Mouse (Mus musculus) kidney, adult 9 months (tissue): ENCODE data around the gene Vsig10.

Experiments
- DNase-seq: peaks from one replicate; pipeline ENCODE4 v3.0.0; 2022

Gene Vsig10

GRCm38 (mm10) chr5:117390895-117391294, 72.0 kb downstream of the Vsig10 start:
- DNase-seq = no peak

- no peak for DNase-seq
Measured at GRCm38 (mm10) chr5:117395834-117396233, 77.0 kb downstream of the Vsig10 start.

- peak; percentile 38 for DNase-seq
Measured at GRCm38 (mm10) chr5:117396596-117397014, 77.7 kb downstream of the Vsig10 start.

DNA sequence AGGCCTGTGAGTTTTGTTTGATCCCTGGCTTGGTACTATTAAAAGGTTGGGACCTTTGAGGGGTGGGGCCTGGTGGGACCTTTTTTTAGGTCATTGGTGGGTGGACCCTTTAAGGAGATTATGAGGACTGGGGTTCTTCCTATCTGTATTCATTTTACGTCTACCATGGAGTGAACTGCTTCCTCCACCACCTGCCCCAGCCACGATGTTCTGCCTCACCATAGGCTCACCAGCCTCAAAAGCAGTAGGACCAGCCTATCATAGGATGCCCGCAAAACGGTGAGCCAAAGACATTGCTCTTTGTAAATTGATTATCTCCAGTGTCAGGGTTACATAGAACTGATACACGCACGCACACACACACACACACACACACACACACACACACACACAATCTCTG, 78.5 kb downstream of the Vsig10 start:
- DNase-seq = no peak

DNA sequence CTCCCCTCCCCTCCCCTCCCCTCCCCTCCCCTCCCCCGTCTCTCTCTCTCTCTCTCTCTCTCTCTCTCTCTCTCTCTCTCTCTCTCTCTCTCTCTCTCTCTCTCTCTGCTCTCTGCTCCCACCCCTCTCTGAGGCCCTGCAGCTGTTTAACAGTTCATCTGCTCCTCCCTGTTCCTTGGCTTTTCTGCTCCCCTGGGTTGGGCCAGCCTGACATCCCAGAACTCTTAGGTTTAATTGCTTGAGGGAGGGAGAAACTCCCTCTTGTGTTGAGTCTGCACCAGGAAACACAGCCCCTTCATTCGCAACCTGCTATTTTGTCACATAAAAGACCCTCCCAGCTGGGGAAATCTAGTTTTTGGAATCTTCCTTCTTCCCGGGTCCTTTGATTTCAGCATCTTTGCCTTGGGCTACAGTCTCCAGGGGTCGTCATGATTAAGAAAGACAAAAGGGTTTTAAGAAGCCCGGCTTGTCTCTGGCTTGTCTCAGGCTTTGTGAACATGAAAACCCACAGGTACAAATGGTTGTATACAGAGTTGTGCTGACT, 79.2 kb downstream of the Vsig10 start:
- DNase-seq = no peak

DNA sequence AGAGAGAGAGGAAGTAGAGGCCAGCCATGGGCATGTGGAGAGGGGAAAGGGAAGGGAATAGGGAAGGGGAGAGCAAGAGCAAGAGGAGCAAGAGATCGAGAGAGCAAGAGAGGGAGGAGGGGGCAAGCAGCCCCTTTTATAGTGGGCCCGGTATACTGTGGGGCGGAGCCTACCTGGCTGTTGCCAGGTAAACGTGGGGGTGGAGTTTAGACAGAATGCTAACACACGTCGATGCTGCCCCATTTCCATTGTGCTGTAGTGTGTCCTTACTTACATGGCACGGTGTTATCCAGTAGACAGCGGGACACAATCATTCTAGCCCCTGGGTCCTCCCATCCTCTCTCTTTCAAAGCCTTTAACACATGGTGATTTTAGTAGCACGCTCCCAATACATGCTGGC, 80.4 kb downstream of the Vsig10 start:
- no peak for DNase-seq

DNA sequence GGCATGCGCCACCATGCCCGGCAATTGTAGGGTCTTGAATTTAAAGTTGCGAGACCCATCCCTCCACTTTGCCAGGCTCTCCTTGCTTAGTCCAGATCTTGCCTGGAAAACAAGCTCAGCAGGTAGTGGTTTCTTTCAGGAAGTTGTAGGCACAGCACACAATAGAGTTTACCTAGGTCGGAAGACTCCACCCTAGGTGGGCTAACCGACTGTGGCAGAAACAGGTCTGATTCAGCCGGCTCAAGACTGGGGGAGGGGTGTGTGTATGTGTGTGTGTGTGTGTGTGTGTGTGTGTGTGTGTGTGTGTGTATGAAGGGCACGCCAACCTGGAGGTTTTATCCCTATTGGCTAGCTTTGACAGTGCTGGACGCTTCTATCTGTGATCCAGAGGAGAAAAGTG, 84.7 kb downstream of the Vsig10 start:
- DNase-seq = no peak
